Mouse (Mus musculus): ENCODE measurements at regions not wholly inside any gene's neighbourhood (a gene's known extent, or its start where the extent isn't known, plus 50 kb on each side); places are given as distances from the start of the nearest gene placed in this dataset.

DNA sequence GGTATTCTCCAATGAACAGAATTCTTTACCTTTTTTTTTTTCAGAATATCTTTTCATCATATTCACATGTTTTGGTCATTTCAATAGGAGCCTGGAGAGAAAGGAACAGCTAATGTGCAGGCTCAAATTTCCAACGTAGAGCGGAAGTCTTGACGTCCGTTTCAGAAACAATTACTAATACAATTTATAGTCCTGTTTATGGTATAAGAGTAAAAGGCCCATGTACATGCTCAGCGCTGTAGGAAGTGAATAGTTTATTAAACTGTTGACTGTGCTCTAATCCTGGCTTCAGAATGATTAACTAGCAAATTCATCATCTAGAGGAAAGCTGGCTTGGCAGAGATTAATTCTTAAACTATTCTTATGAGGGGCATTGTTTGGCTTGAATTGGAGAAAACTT lies 142.1 kb downstream of the Pik3r1 start:
- DNase-seq (ENCODE audit: inconsistent ontology term), result no peak

- DNase-seq (ENCODE audit: inconsistent ontology term), result peak; percentile 79
Observed at GRCm38 (mm10) chr13:101624179-101624581, 143.8 kb downstream of the Pik3r1 start.

DNA sequence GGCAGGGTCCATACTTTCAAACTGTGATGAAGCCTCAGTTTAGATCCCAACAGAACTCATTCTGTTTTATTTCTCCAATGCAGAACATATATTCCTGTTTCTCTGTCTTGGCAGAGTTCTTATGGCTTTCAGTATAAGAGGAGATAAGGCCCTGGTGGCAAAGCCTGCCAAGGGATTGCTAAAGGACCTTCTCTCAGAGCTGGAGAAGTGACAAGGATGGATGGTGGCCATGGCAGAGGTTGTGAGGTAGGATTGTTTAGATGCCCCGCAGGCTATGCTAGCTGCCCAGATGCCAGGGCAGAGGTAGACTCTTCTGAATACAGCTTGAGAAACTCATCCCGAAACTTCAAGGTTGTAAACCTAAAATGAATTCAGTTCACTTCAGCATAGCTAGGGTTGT lies 145.4 kb downstream of the Pik3r1 start:
- DNase-seq (ENCODE audit: inconsistent ontology term), result no peak

- no peak for DNase-seq (ENCODE audit: inconsistent ontology term)
Observed at GRCm38 (mm10) chr13:101620660-101621059, 147.4 kb downstream of the Pik3r1 start.

- DNase-seq (ENCODE audit: inconsistent ontology term), result no peak
Observed at GRCm38 (mm10) chr13:101619154-101619553, 148.9 kb downstream of the Pik3r1 start.

DNA sequence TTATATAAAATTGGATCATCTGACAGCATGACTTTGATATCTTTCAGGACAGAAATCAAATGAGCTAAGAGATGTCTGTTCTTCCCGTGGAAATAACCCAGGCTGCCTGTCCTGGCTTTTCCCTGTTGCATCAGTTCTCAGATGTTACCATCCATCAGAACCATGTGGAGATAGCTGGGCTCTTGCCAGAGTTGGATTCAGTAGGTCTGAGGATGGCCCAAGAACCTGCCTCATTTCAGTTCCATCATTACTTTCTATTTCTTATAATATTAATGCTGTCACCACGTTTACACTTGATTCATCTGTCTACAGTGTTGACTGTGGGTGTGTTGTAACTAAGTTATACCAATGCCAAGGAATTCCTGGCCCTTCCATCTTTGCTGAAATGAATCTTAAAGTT lies 155.2 kb downstream of the Pik3r1 start:
- DNase-seq (ENCODE audit: inconsistent ontology term), result no peak

DNA sequence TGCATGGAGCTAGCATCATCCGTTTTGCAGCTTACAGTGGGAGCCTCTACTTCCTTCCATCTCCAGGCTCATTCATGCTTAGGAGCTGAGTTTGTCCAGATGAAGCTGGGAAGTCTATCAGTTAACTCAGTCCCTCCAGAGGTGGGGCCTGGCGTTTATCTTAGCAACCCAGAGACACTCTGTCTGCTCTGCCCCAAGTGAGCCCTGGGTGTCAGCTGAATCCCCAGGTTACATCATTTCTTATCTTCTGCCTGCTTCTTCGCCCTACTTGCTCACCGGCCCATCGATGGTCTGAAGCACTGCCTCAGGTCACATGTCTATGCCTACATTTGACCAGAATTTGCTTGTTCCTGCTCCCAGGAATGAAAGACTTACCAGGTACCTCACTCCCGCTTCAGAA lies 156.3 kb downstream of the Pik3r1 start:
- DNase-seq (ENCODE audit: inconsistent ontology term), result no peak

DNA sequence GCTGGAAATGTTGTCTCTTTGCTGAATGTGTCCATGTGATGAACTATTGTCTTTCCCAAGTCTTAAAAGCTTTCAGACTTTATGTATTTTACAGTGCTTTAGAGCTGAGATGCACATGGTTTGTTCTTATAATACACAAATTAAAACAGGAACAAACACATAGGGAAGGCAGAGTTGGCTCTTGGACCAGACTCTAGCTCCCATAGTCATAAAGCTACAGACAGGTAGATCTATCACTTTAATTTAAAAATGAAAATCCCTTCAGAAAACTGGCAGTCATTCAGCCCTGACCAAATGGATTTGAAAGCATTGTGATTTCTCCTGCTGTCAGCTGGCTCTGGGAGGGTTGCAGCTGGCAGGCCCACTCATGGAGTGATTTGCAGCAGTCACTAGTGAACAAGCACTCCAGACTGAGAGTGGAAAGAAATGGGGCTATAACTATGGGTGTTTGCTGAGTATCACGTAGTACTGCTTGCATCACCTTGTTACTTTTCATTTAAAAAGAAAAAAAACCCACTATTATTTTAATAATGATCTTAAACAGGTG lies 161.8 kb downstream of the Pik3r1 start:
- no peak for DNase-seq (ENCODE audit: inconsistent ontology term)

DNA sequence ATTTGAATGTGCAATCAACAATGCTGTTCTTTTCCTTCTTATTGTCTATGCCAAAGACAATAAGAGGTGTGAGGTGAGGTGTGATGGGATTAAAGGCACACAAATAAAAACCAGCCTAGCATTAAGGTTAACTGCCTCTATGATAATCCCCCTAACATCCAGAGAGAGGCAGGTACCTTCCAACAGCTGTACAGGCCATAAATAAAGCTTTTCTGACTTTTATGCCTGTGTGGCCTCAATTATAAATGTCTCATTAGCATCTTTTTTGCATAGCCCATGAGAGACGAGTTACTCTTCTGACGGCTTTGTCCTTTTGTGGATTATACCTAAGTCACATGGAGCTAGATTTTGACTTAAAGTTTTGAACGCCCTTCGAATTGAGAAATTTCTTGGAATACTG lies 162.3 kb downstream of the Pik3r1 start:
- DNase-seq (ENCODE audit: inconsistent ontology term), result no peak

- no peak for DNase-seq (ENCODE audit: inconsistent ontology term)
Observed at GRCm38 (mm10) chr13:101605051-101605450, 163.0 kb downstream of the Pik3r1 start.

GRCm38 (mm10) chr13:101598126-101598485 lies 169.9 kb downstream of the Pik3r1 start:
- DNase-seq (ENCODE audit: inconsistent ontology term), result no peak

GRCm38 (mm10) chr13:101597243-101598125 lies 170.5 kb downstream of the Pik3r1 start:
- DNase-seq (ENCODE audit: inconsistent ontology term), result no peak

DNA sequence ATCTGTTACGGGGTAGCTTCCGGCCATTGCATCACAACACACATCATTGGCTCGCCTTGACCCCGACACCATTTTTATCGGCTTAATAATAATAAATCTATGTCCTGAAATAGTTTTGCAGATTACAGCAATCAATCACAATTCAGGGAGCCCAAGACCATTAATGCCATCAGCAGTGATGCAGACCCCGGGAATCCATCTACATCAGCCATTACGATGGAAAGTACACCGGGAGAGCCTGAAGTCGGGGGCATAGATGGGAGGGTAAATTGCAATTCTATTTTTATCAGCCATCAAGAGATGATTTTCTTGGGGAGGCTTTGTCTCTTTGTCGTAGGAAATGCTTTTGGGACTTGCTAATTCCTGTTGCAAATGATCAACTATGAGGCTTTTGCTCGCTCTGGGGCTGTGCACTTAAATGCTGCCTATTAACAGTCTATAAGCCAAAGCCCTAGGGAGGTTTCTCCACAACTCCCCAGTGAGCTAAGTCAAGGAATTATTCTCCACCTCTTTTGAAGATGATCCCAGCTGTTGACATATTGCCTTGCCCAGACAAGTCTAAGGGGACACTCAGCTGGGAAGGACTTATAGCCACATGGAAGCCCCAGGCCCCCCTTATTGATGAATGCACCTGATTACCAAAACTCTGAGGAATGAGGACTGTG lies 173.4 kb downstream of the Pik3r1 start:
- DNase-seq (ENCODE audit: inconsistent ontology term), result no peak

DNA sequence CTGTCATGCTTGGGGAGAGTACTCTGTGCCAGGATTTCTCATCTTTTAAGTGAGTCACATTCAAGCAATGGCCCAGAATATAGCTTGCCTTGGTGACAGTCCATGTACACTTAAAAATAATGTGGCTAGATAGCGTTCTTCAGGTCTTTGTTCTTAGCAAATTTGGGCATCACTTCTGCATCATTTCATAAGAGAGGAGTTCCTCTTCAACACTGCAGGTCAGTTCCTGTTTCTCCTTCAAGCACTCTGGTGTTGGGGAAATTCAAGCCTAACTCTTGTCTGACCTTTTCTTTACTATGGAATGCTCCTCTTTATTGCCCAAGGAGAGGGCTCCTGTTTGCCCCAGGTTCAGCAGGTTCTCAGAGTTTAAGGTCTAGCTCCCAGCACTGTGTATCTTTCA lies 175.7 kb downstream of the Pik3r1 start:
- no peak for DNase-seq (ENCODE audit: inconsistent ontology term)

- no peak for DNase-seq (ENCODE audit: inconsistent ontology term)
Observed at GRCm38 (mm10) chr13:101588905-101589304, 179.1 kb downstream of the Pik3r1 start.

GRCm38 (mm10) chr13:101586787-101587186 lies 181.2 kb downstream of the Pik3r1 start:
- no peak for DNase-seq (ENCODE audit: inconsistent ontology term)

GRCm38 (mm10) chr13:101576481-101576880 lies 191.5 kb downstream of the Pik3r1 start:
- no peak for DNase-seq (ENCODE audit: inconsistent ontology term)

DNA sequence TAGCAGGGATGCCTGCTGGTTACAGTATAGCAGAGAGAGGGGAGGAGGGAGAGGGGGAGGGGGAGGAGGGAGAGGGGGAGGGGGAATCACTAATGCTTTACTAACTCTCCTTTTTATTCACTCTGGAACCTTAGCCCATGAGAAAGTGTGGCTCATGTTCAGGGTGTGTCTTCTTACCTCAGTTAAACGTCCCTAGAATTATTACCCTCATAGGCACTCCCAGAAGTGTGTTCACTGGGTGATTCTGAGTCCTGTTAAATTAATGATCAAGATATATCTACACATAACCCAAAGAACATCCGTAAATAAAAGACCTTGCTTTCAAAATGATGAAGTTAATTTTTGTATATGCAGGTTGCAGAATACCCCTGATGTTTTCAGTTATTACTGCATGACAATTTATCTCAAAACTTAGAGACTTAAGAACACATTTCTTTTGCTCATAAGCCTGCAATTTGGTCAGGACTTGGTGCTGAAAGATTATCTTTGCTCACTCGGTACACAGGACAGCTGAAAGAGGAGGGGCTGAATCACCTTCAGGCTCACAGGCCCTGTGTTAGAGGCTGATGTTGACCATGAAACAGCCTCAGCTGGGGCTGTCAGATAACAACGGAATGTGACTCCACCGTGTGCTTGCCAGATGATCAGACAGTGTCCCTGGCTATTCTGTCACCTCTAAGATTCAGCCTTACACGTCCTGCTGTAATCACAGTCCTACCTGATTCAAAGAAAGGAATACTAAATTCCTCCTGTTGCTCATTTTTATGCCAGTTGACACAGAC lies 195.0 kb downstream of the Pik3r1 start:
- no peak for DNase-seq (ENCODE audit: inconsistent ontology term)

GRCm38 (mm10) chr13:101572246-101572645 lies 195.8 kb downstream of the Pik3r1 start:
- no peak for DNase-seq (ENCODE audit: inconsistent ontology term)

DNA sequence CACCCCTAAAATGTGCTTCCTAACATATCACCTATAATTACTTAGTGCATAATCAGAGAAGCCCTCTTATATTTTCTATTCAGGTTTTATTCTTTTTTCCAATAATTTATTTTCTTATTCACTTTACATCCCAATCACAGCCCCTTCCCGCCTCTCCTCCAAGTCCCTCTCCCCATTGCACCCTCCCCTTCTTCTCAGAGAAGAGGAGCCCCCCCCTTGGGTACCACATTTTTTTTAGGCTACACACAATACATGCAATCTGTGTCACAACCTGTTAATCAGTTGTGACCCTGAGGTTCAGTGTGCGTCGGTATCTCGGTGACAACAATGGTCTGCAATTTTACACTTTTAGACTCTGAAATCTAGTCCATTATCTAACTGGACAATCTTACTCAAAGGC lies 198.0 kb downstream of the Pik3r1 start:
- no peak for DNase-seq (ENCODE audit: inconsistent ontology term)

DNA sequence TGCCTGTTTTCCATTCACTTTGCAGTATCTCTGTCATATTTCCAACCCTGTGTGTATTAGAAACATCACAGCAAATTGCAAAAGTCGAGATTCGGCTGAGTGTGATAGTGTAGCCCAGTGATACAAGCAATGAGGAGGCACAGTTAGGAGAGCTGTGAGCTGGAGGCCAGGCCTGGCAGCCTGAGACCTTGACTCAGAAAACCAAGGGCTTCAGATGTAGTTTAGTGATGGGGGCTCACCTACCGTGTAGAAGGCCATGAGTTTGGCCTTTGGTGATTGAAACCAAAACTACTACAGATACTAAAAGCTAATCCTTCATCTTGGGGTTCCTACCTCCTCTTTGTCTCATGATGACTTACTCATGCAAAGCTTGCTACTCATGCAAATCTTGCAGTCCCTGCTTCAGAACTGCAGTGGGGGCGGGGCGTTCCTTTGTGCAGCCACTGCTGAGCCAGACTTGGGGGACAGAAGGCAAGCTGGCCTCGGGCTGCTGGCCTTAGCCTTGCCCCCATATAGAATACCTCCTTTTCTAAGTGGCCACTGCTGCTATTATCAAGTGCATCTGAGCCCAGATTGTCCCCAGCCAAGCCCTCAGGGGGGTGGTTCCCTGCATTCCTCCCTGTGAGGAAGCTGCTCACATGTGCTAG lies 198.9 kb downstream of the Pik3r1 start:
- no peak for DNase-seq (ENCODE audit: inconsistent ontology term)

GRCm38 (mm10) chr13:101565323-101565722 lies 202.7 kb downstream of the Pik3r1 start:
- no peak for DNase-seq (ENCODE audit: inconsistent ontology term)
